Mouse (Mus musculus) fat pad, adult 2 months (tissue): ENCODE results near the gene Ly6g6c.
A peak's percentile ranks its signal among the peaks of the same experiment; 100 is the strongest.

Source experiments
- DNase-seq: peaks from one replicate; pipeline ENCODE4 v3.0.0-alpha.2; 2011; ENCODE audit warnings: low read depth, low spot score; ENCODE audit errors: extremely low read depth

Ly6g6c gene

GRCm38 (mm10) chr17:35055691-35056495 lies 9.3 kb upstream of the Ly6g6c start:
- no peak for DNase-seq

- no peak for DNase-seq
Observed at GRCm38 (mm10) chr17:35057090-35057489, 8.1 kb upstream of the Ly6g6c start.

GRCm38 (mm10) chr17:35058316-35058715 lies 6.9 kb upstream of the Ly6g6c start:
- DNase-seq, result no peak

- no peak for DNase-seq
Observed at GRCm38 (mm10) chr17:35058911-35059892, 6.0 kb upstream of the Ly6g6c start, which contains the start of gene Ddah2. Gene Ddah2 (plus strand): TSS chr17:35059035.

- no peak for DNase-seq
Observed at GRCm38 (mm10) chr17:35060071-35060470, 5.1 kb upstream of the Ly6g6c start.

- no peak for DNase-seq
Observed at GRCm38 (mm10) chr17:35060737-35061297, 4.4 kb upstream of the Ly6g6c start.

GRCm38 (mm10) chr17:35061299-35061698 lies 3.9 kb upstream of the Ly6g6c start:
- DNase-seq, result no peak

GRCm38 (mm10) chr17:35063466-35063865 lies 1.7 kb upstream of the Ly6g6c start:
- no peak for DNase-seq

- DNase-seq, result no peak
Observed at GRCm38 (mm10) chr17:35064378-35064877, 760 bp upstream of the Ly6g6c start.

- no peak for DNase-seq
Observed at GRCm38 (mm10) chr17:35066084-35066483, 896 bp downstream of the Ly6g6c start, which contains the start of gene Mpig6b. Gene Mpig6b (minus strand): TSS chr17:35066184.

- DNase-seq, result peak; percentile 64
Observed at GRCm38 (mm10) chr17:35068213-35068914, 3.2 kb downstream of the Ly6g6c start.

- peak; percentile 72 for DNase-seq
Observed at GRCm38 (mm10) chr17:35070556-35071229, 5.5 kb downstream of the Ly6g6c start.

- DNase-seq, result no peak
Observed at GRCm38 (mm10) chr17:35071454-35071853, 6.3 kb downstream of the Ly6g6c start.

GRCm38 (mm10) chr17:35074097-35074496 lies 8.9 kb downstream of the Ly6g6c start:
- no peak for DNase-seq

- DNase-seq, result no peak
Observed at GRCm38 (mm10) chr17:35076507-35077176, 11.5 kb downstream of the Ly6g6c start, which contains the start of gene Ly6g6e. Gene Ly6g6e (plus strand): TSS chr17:35076902.

GRCm38 (mm10) chr17:35077285-35077684 lies 12.1 kb downstream of the Ly6g6c start:
- no peak for DNase-seq

- DNase-seq, result no peak
Observed at GRCm38 (mm10) chr17:35077786-35078233, 12.6 kb downstream of the Ly6g6c start, which contains the start of gene Ly6g6d. Gene Ly6g6d (minus strand): TSS chr17:35078065.

GRCm38 (mm10) chr17:35079778-35080177 lies 14.6 kb downstream of the Ly6g6c start:
- no peak for DNase-seq

- DNase-seq, result no peak
Observed at GRCm38 (mm10) chr17:35080248-35080647, 15.1 kb downstream of the Ly6g6c start.
